Mouse (Mus musculus) urinary bladder, postnatal 36 days (tissue): ENCODE measurements around the gene Ripk1.
"Not testable (repeated sequence)": the region's sequence is repeated elsewhere in the genome, so short reads cannot be mapped to it uniquely, and the experiment has no call there.

Experiments
- DNase-seq, 2 experiments: peaks; one replicate each; pipeline ENCODE4 v3.0.0; 2022; ENCODE audit warnings: low spot score in 2 of 2, mixed read lengths in 1 of 2

The Ripk1 gene

GRCm38 (mm10) chr13:34075893-34076292 lies 73.7 kb downstream of the Ripk1 start:
- DNase-seq = not testable (repeated sequence)

- DNase-seq = peak in 1 of 2 experiments; percentile 21
Measured at GRCm38 (mm10) chr13:34076561-34077491, 74.7 kb downstream of the Ripk1 start.

GRCm38 (mm10) chr13:34077492-34078271 lies 75.5 kb downstream of the Ripk1 start, which contains the start of gene Tubb2a:
Tubb2a (minus strand) TSS chr13:34078007.
- DNase-seq = peak; percentile 91 to 93

GRCm38 (mm10) chr13:34078500-34079280 lies 76.5 kb downstream of the Ripk1 start:
- DNase-seq = no peak

- DNase-seq = no peak
Measured at GRCm38 (mm10) chr13:34079801-34080200, 77.6 kb downstream of the Ripk1 start.

- DNase-seq = no peak
Measured at GRCm38 (mm10) chr13:34081926-34082325, 79.8 kb downstream of the Ripk1 start.

GRCm38 (mm10) chr13:34084026-34084750 lies 82.0 kb downstream of the Ripk1 start:
- DNase-seq = peak; percentile 53 to 67
